8 mouse cellular contexts compared by ENCODE assay signal in genomic region chr5:104507829-104508194, GRCm38 (mm10). TPM values are rescaled to one million over a fixed set of nuclear protein-coding genes. Genes with fewer than 3 reads are reported as not detected.
DNase-seq lines count a peak whose midpoint lies in the region; ATAC-seq lines count a peak whose summit lies in the region.

No protein-coding gene starts in this region.

- no peak for DNase-seq in kidney, postnatal 14 days
- DNase-seq in spleen, postnatal 4 days (ENCODE audit: low spot score in 2 of 2) = no peak
- DNase-seq in thymus, postnatal 0 days (ENCODE audit: low spot score) = no peak
- no peak for DNase-seq in layer of hippocampus, postnatal 10 days (ENCODE audit: low spot score in 2 of 2)

- 0% methylated on average over 2 of the region's 2 CpGs for WGBS in kidney, embryonic 15.5 days
- 0% methylated on average over 2 of the region's 2 CpGs for WGBS in hindbrain, embryonic 16.5 days
- 0% methylated on average over 2 of the region's 2 CpGs for WGBS in midbrain, embryonic 15.5 days

- H3K4me2 ChIP-seq in kidney, embryonic 15.5 days = peak overlapping the region; percentile 65
- peak overlapping the region; percentile 58 for H3K4me2 ChIP-seq in hindbrain, embryonic 16.5 days (ENCODE audit: low read length)
- peak overlapping the region; percentile 70 for H3K4me2 ChIP-seq in midbrain, embryonic 15.5 days

- peak; percentile 13; the same call in 1 of the 2 replicates for ATAC-seq in kidney, embryonic 15.5 days (replicated peaks; ENCODE audit: low FRiP score)
- ATAC-seq in common myeloid progenitor, adult 5-6 weeks (replicated peaks; ENCODE audit: low read depth, poor library complexity, severe bottlenecking) = peak; percentile 2; the same call in 1 of the 2 replicates
- no peak; the same call in none of the 2 replicates for ATAC-seq in hindbrain, embryonic 16.5 days
- peak; percentile 17 for ATAC-seq in midbrain, embryonic 15.5 days (replicated peaks)

- peak overlapping the region; percentile 58; the same call in 1 of the 2 replicates for H3K27ac ChIP-seq in kidney, embryonic 15.5 days
- H3K27ac ChIP-seq in hindbrain, embryonic 16.5 days (ENCODE audit: low read depth, low read length) = no peak overlapping the region; the same call in 1 of the 2 replicates
- H3K27ac ChIP-seq in midbrain, embryonic 15.5 days = peak overlapping the region; percentile 50; the same call in 1 of the 2 replicates

- H3K4me1 ChIP-seq in kidney, embryonic 15.5 days = peaks cover 20% of the 10 kb centered on the region
- peaks cover 8% of the 10 kb centered on the region for H3K4me1 ChIP-seq in hindbrain, embryonic 16.5 days (ENCODE audit: control insufficient read depth, insufficient read depth, low read depth, low read length)
- peaks cover 11% of the 10 kb centered on the region for H3K4me1 ChIP-seq in midbrain, embryonic 15.5 days

- H3K36me3 ChIP-seq in kidney, embryonic 15.5 days = peaks cover 32% of the 10 kb centered on the region
- H3K36me3 ChIP-seq in hindbrain, embryonic 16.5 days (ENCODE audit: control insufficient read depth, insufficient read depth, low read length) = peaks cover 7% of the 10 kb centered on the region
- peaks cover 11% of the 10 kb centered on the region; the same call in 1 of the 2 replicates for H3K36me3 ChIP-seq in midbrain, embryonic 15.5 days (replicated peaks)

- H3K9me3 ChIP-seq in kidney, embryonic 15.5 days (replicated peaks) = no peaks in the 10 kb centered on the region
- H3K9me3 ChIP-seq in hindbrain, embryonic 16.5 days (ENCODE audit: control insufficient read depth, low read length) = no peaks in the 10 kb centered on the region
- H3K9me3 ChIP-seq in midbrain, embryonic 15.5 days = no peaks in the 10 kb centered on the region

- H3K4me3 ChIP-seq in kidney, embryonic 15.5 days (replicated peaks) = peak overlapping the region; percentile 90
- peak overlapping the region; percentile 68 for H3K4me3 ChIP-seq in hindbrain, embryonic 16.5 days (ENCODE audit: low read length)
- peak overlapping the region; percentile 90 for H3K4me3 ChIP-seq in midbrain, embryonic 15.5 days

- no peaks in the 10 kb centered on the region for H3K27me3 ChIP-seq in kidney, embryonic 15.5 days
- no peaks in the 10 kb centered on the region for H3K27me3 ChIP-seq in hindbrain, embryonic 16.5 days (replicated peaks; ENCODE audit: control insufficient read depth, insufficient read depth, low read length)
- no peaks in the 10 kb centered on the region for H3K27me3 ChIP-seq in midbrain, embryonic 15.5 days (replicated peaks)

- no peak overlapping the region for H3K9ac ChIP-seq in kidney, embryonic 15.5 days
- H3K9ac ChIP-seq in hindbrain, embryonic 16.5 days (ENCODE audit: low read depth, low read length) = peak overlapping the region; percentile 78; the same call in 1 of the 2 replicates
- H3K9ac ChIP-seq in midbrain, embryonic 15.5 days = peak overlapping the region; percentile 73; the same call in 1 of the 2 replicates

RNA-seq across cellular contexts. Expression of gene BC005561, which starts 0.3 kb away (rescaled TPM):
- 12.3 and 12.7 TPM in 2 replicates for polyA plus RNA-seq in kidney, embryonic 15.5 days (2015; fragmentation: Nextera tagmentation; extraction: Ambion mirVana)
- 17.3 and 21.2 TPM in 2 replicates for total RNA-seq in common myeloid progenitor, adult 5-6 weeks (2017)
- 10.9 and 11.4 TPM in 2 replicates for polyA plus RNA-seq in hindbrain, embryonic 16.5 days (2015; fragmentation: Nextera tagmentation; extraction: Ambion mirVana)
- polyA plus RNA-seq in midbrain, embryonic 15.5 days (2015; fragmentation: Nextera tagmentation; extraction: Ambion mirVana) = 13.2 and 13.3 TPM in 2 replicates
- polyA plus RNA-seq in thymus, postnatal 0 days (2015; fragmentation: Nextera tagmentation; extraction: Ambion mirVana) = 7.0 and 9.5 TPM in 2 replicates
- 10 to 100 TPM; 13.2 to 14.9 TPM for total RNA-seq in layer of hippocampus, postnatal 10 days (2021)

RNA-seq across cellular contexts. Expression of gene Pkd2, which starts 48.6 kb away (rescaled TPM):
- polyA plus RNA-seq in kidney, embryonic 15.5 days (2015; fragmentation: Nextera tagmentation; extraction: Ambion mirVana) = 16.5 and 18.5 TPM in 2 replicates
- total RNA-seq in common myeloid progenitor, adult 5-6 weeks (2017) = 3.8 and 6.2 TPM in 2 replicates
- 5.8 and 7.6 TPM in 2 replicates for polyA plus RNA-seq in hindbrain, embryonic 16.5 days (2015; fragmentation: Nextera tagmentation; extraction: Ambion mirVana)
- 9.2 TPM in 2 replicates for polyA plus RNA-seq in midbrain, embryonic 15.5 days (2015; fragmentation: Nextera tagmentation; extraction: Ambion mirVana)
- polyA plus RNA-seq in thymus, postnatal 0 days (2015; fragmentation: Nextera tagmentation; extraction: Ambion mirVana) = 1.6 and 2.0 TPM in 2 replicates
- 10 to 100 TPM; 29.8 to 32.3 TPM for total RNA-seq in layer of hippocampus, postnatal 10 days (2021)
